Mouse (Mus musculus) heart, postnatal 0 days (tissue): ENCODE measurements around the gene Ess2.

ENCODE experiments used
- CTCF ChIP-seq: IDR thresholded peaks from 2 replicates; pipeline ENCODE4 v1.5.1; 2016; ENCODE audit warnings: antibody characterized with exemption, control low read depth, low read depth
- EP300 ChIP-seq: IDR thresholded peaks from 2 replicates; pipeline ENCODE4 v1.6.1; 2016; ENCODE audit warnings: antibody characterized with exemption, low read depth

GRCm38 (mm10) chr16:17858592-17858991 is 52.6 kb downstream of the Ess2 start:
- TF ChIP-seq EP300 (no peak), CTCF (peak; percentile 71)
